Mouse (Mus musculus) urinary bladder, adult 2 months (tissue): ENCODE results near the gene Gcgr. TPM values are rescaled to one million over a fixed set of nuclear protein-coding genes. Genes with fewer than 3 reads are reported as not detected.

Experiments
- polyA plus RNA-seq: library from polyadenylated mRNA; depleted of rRNA; stranded (reverse); fragments of >200 nt; gene quantifications from 2 replicates; pipeline ENCODE4 v1.2.3, GENCODE M21; 2012; rRNA removed

Gene Gcgr
- polyA plus RNA-seq, 1 experiment, result 2.4 TPM

Other genes with a start within 250 kb of the Gcgr start
- gene Actg1, start 182.2 kb upstream of the Gcgr start, polyA plus RNA-seq, result 1,024 and 1,454 TPM in 2 replicates
- gene Fscn2, start 169.2 kb upstream of the Gcgr start, polyA plus RNA-seq, result 0.25 TPM in 1 of 2 replicates, not detected in the other
- 21.8 and 22.2 TPM in 2 replicates for gene Faap100, start 151.9 kb upstream of the Gcgr start, polyA plus RNA-seq
- gene Nploc4, start 93.0 kb upstream of the Gcgr start, polyA plus RNA-seq, result 40.6 and 41.1 TPM in 2 replicates
- not detected in 2 replicates for gene Tspan10, start 88.1 kb upstream of the Gcgr start, polyA plus RNA-seq
- gene Pde6g, start 77.2 kb upstream of the Gcgr start, polyA plus RNA-seq, result 0.34 and 0.63 TPM in 2 replicates
- 19.8 and 26.8 TPM in 2 replicates for gene Oxld1, start 72.6 kb upstream of the Gcgr start, polyA plus RNA-seq
- gene Ccdc137, start 72.6 kb upstream of the Gcgr start, polyA plus RNA-seq, result 21.5 and 31.0 TPM in 2 replicates
- 23.9 and 24.0 TPM in 2 replicates for gene Arl16, start 63.1 kb upstream of the Gcgr start, polyA plus RNA-seq
- gene Mrpl12, start 46.1 kb upstream of the Gcgr start, polyA plus RNA-seq, result 62.4 and 72.4 TPM in 2 replicates
- gene Slc25a10, start 38.9 kb upstream of the Gcgr start, polyA plus RNA-seq, result 98.9 and 115 TPM in 2 replicates
- 112 and 117 TPM in 2 replicates for gene Mcrip1, start 19.0 kb downstream of the Gcgr start, polyA plus RNA-seq
- gene Ppp1r27, start 20.4 kb downstream of the Gcgr start, polyA plus RNA-seq, result not detected in 2 replicates
- 272 and 354 TPM in 2 replicates for gene P4hb, start 42.6 kb downstream of the Gcgr start, polyA plus RNA-seq
- 399 and 409 TPM in 2 replicates for gene Arhgdia, start 50.9 kb downstream of the Gcgr start, polyA plus RNA-seq
- 56.2 and 57.6 TPM in 2 replicates for gene Alyref, start 67.7 kb downstream of the Gcgr start, polyA plus RNA-seq
- gene Anapc11, start 67.7 kb downstream of the Gcgr start, polyA plus RNA-seq, result 112 and 116 TPM in 2 replicates
- gene Npb, start 77.8 kb downstream of the Gcgr start, polyA plus RNA-seq, result 0.40 and 0.62 TPM in 2 replicates
- 87.2 and 120 TPM in 2 replicates for gene Pcyt2, start 87.2 kb downstream of the Gcgr start, polyA plus RNA-seq
- 78.6 and 107 TPM in 2 replicates for gene Sirt7, start 94.5 kb downstream of the Gcgr start, polyA plus RNA-seq
- 50.1 and 62.5 TPM in 2 replicates for gene Mafg, start 102.9 kb downstream of the Gcgr start, polyA plus RNA-seq
- gene Pycr1, start 113.1 kb downstream of the Gcgr start, polyA plus RNA-seq, result 15.5 and 18.5 TPM in 2 replicates
- gene Myadml2, start 117.5 kb downstream of the Gcgr start, polyA plus RNA-seq, result 0.07 and 0.21 TPM in 2 replicates
- 13.0 and 16.6 TPM in 2 replicates for gene Notum, start 130.5 kb downstream of the Gcgr start, polyA plus RNA-seq
- 50.8 and 52.2 TPM in 2 replicates for gene Aspscr1, start 142.3 kb downstream of the Gcgr start, polyA plus RNA-seq
- gene Cenpx, start 183.0 kb downstream of the Gcgr start, polyA plus RNA-seq, result 62.3 and 76.0 TPM in 2 replicates
- gene Lrrc45, start 183.2 kb downstream of the Gcgr start, polyA plus RNA-seq, result 54.6 and 66.6 TPM in 2 replicates
- gene Rac3, start 190.8 kb downstream of the Gcgr start, polyA plus RNA-seq, result 14.6 and 17.4 TPM in 2 replicates
- gene Dcxr, start 196.6 kb downstream of the Gcgr start, polyA plus RNA-seq, result 58.1 and 60.6 TPM in 2 replicates
- gene Cbr2, start 201.4 kb downstream of the Gcgr start, polyA plus RNA-seq, result 349 and 361 TPM in 2 replicates
- gene Hmga1b, start 232.1 kb downstream of the Gcgr start, polyA plus RNA-seq, result 1.7 and 2.1 TPM in 2 replicates